Mouse (Mus musculus): Measurements from ENCODE around the gene Nlgn1. TPM values are rescaled to one million over a fixed set of nuclear protein-coding genes. Genes with fewer than 3 reads are reported as not detected.
A peak's percentile ranks its signal among the peaks of the same experiment; 100 is the strongest.

Nlgn1 gene
- polyA plus RNA-seq, 1 experiment from 2014 or later, result 27.5 TPM

DNA sequence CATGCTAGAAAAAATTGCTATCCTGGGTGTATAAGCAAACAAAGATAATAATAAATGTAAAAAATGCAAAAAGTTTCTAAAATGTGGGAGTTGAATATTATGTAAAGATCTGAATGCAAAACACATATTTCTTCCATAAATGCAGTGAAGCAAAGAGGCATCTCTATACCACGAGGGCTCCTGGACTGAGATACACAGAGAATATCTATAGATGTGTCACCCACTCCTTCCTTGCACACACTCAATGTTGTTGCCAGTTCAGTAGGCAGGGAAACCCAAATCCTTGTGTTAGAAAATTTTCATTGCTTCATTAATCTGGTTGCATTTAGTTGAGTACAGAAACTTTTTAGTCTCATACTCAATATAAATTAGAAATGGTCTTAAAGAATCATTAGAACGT, 364.7 kb downstream of the Nlgn1 start:
- no peak overlapping the region for H3K4me3 ChIP-seq (replicated peaks; ENCODE audit: low read length)
- H3K4me1 ChIP-seq (replicated peaks; ENCODE audit: control insufficient read depth, insufficient read depth, low read length), result no peaks in the 10 kb centered on the region
- no peaks in the 10 kb centered on the region for H3K36me3 ChIP-seq (replicated peaks; ENCODE audit: control insufficient read depth, insufficient read depth)
- no peaks in the 10 kb centered on the region for H3K27me3 ChIP-seq (ENCODE audit: control insufficient read depth, insufficient read depth, low read length)
- H3K27ac ChIP-seq, result no peak overlapping the region
- H3K9me3 ChIP-seq (ENCODE audit: control insufficient read depth, low read length), result no peaks in the 10 kb centered on the region
- DNase-seq (ENCODE audit: low spot score) (no peak), ATAC-seq (ENCODE audit: low FRiP score) (no peak)
- 86% methylated on average over 2 of the region's 2 CpGs for WGBS
- no peak overlapping the region for H3K9ac ChIP-seq
- H3K4me2 ChIP-seq (replicated peaks), result no peak overlapping the region

DNA sequence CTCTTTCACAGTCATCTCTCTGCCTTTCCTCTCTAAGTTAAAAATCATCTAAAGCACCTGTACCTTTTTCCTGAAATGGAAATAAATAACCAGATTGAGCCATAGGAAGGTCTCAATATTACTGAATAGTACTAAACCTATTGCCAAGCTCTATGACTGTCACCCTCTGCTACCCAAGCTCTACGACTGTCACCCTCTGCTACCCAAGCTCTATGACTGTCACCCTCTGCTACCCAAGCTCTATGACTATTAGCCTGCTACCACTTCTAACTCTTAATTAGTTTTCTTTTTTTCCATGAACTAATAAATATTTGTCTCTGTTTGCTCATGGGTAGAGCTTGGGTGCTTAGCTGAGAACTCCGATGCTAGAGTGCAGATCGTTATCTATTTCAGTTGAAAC, 368.0 kb downstream of the Nlgn1 start:
- Histone ChIP-seq H3K9me3 (ENCODE audit: control insufficient read depth, low read length) (no peaks in the 10 kb centered on the region), H3K9ac (no peak overlapping the region), H3K4me1 (replicated peaks; ENCODE audit: control insufficient read depth, insufficient read depth, low read length) (no peaks in the 10 kb centered on the region), H3K4me2 (replicated peaks) (no peak overlapping the region), H3K36me3 (replicated peaks; ENCODE audit: control insufficient read depth, insufficient read depth) (no peaks in the 10 kb centered on the region), H3K4me3 (replicated peaks; ENCODE audit: low read length) (no peak overlapping the region), H3K27ac (no peak overlapping the region), H3K27me3 (ENCODE audit: control insufficient read depth, insufficient read depth, low read length) (no peaks in the 10 kb centered on the region)
- ATAC-seq (ENCODE audit: low FRiP score), result no peak
- 72% methylated on average over 3 of the region's 3 CpGs for WGBS
- no peak for DNase-seq (ENCODE audit: low spot score)

DNA sequence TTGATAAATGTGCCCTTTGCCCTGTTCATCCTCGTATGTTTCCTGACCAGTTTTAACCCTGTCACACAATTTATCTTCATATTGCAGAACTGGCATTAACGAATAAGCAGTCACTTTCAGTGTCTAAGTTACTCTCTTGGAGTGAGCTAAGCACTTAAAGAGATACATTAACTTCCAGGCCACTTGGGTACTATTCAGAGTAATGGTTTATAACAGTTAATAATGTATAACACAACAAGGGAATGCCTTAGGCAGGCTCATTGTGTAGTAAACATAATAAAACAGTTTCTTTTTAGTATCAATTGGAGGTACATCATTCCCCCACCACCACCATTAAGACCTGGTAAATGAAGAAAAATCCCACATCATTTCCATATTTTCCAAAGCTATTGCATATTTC, 368.7 kb downstream of the Nlgn1 start:
- H3K27me3 ChIP-seq (ENCODE audit: control insufficient read depth, insufficient read depth, low read length), result no peaks in the 10 kb centered on the region
- peak; percentile 46; the same call in 1 of the 2 replicates for ATAC-seq (ENCODE audit: low FRiP score)
- no peak overlapping the region for H3K27ac ChIP-seq
- DNase-seq (ENCODE audit: low spot score), result no peak
- no peak overlapping the region for H3K4me2 ChIP-seq (replicated peaks)
- H3K4me3 ChIP-seq (replicated peaks; ENCODE audit: low read length), result no peak overlapping the region
- H3K9me3 ChIP-seq (ENCODE audit: control insufficient read depth, low read length), result no peaks in the 10 kb centered on the region
- H3K36me3 ChIP-seq (replicated peaks; ENCODE audit: control insufficient read depth, insufficient read depth), result no peaks in the 10 kb centered on the region
- H3K9ac ChIP-seq, result no peak overlapping the region
- no peaks in the 10 kb centered on the region for H3K4me1 ChIP-seq (replicated peaks; ENCODE audit: control insufficient read depth, insufficient read depth, low read length)
- WGBS, result 56% methylated on average over 2 of the region's 2 CpGs

DNA sequence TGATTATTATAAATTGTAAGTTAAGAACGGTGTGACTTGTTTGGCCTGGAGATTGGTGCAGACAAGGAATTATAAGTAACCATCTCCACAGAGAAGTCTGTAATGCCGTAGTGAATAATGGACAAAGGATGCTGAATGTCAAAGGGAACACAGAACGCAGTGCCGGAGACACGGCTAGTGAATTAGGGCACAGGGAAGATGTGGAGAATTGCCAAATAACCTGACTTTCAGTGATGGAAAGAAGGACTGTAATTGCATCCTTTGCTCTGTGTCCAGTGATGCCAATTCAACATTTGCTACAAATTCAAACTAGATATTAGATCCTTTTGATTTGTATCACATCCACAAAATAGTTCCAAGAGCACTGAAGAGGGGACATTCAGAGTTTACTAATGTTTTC, 415.7 kb downstream of the Nlgn1 start:
- Histone ChIP-seq H3K36me3 (replicated peaks; ENCODE audit: control insufficient read depth, insufficient read depth) (no peaks in the 10 kb centered on the region), H3K9ac (no peak overlapping the region), H3K4me2 (replicated peaks) (no peak overlapping the region), H3K4me3 (replicated peaks; ENCODE audit: low read length) (no peak overlapping the region), H3K27ac (no peak overlapping the region), H3K27me3 (ENCODE audit: control insufficient read depth, insufficient read depth, low read length) (no peaks in the 10 kb centered on the region), H3K4me1 (replicated peaks; ENCODE audit: control insufficient read depth, insufficient read depth, low read length) (0 out of 2 replicates have a peak, but pooled peaks cover 3% of the 10 kb centered on the region), H3K9me3 (ENCODE audit: control insufficient read depth, low read length) (no peaks in the 10 kb centered on the region)
- WGBS, result 55% methylated on average over 5 of the region's 5 CpGs
- DNase-seq (ENCODE audit: low spot score), result no peak
- no peak for ATAC-seq (ENCODE audit: low FRiP score)

DNA sequence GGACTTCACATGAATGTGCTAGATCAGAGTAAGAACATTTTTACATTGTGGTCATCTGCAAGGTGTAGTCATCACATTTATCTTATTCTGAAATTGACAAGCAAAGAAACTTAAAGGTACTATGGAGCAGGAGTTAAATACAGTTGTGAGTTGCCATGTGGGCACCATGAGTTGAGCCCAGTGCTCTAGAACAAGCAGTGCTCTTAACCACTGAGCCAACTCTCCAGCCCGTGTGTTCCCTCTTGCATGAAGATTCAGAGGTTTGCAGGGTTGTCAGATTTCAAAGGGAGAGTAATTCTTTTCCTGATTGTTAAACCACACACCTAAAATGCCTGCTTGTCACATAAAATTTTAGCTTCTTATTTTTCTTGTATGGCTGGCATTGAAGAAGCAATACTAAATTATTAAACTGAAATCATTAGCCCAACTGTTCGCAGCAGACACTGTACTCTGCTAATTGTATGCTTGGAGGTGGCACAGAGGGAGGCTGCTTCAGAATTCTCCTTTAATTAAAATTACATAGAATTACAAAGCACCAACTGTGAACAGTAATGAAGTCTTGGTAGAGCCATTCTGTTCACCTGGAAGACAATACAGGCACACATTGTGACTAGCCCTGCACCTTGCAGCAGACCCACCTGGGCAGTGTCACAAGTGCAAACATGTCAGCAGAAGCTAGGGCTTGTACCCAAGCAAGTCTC, 417.7 kb downstream of the Nlgn1 start:
- Histone ChIP-seq H3K27ac (no peak overlapping the region), H3K9ac (no peak overlapping the region), H3K27me3 (ENCODE audit: control insufficient read depth, insufficient read depth, low read length) (no peaks in the 10 kb centered on the region), H3K4me1 (replicated peaks; ENCODE audit: control insufficient read depth, insufficient read depth, low read length) (0 out of 2 replicates have a peak, but pooled peaks cover 3% of the 10 kb centered on the region), H3K36me3 (replicated peaks; ENCODE audit: control insufficient read depth, insufficient read depth) (no peaks in the 10 kb centered on the region), H3K4me3 (replicated peaks; ENCODE audit: low read length) (no peak overlapping the region), H3K9me3 (ENCODE audit: control insufficient read depth, low read length) (no peaks in the 10 kb centered on the region), H3K4me2 (replicated peaks) (no peak overlapping the region)
- WGBS, result 57% methylated on average over 2 of the region's 2 CpGs
- peak; percentile 76; the same call in 1 of the 2 replicates for ATAC-seq (ENCODE audit: low FRiP score)
- no peak for DNase-seq (ENCODE audit: low spot score)

DNA sequence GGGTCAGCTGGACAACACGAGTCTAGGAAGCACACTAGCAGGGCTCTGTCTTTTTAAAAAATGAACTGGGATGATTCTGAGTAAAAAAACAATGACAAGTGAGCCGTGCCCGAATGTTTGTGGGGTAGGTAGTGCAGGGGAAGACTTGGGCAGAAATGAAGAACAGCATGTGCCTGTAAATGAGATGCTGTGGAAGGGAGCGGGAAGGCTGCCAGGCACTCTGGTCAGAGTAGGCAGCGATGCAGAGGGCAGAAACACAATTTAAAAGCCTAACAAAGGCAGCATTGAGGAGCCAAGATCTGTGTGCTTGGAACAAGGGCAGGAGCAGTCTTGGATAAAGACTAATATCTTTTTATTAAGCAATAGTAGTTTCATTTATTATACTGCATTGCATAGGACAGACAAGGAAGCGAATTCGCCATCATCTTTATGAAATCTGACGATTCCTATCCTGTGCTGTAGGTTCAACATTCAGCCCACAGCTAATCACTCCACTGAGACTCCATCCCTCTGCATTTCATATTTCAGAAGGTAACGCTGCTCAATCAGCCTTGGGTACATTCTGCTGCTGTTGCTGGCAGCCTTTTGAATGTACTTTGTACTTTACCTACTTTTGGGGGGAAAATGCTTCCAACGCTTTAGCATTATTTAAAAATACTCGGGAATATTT, 429.0 kb downstream of the Nlgn1 start:
- DNase-seq (ENCODE audit: low spot score), result no peak
- Histone ChIP-seq H3K27me3 (ENCODE audit: control insufficient read depth, insufficient read depth, low read length) (no peaks in the 10 kb centered on the region), H3K36me3 (replicated peaks; ENCODE audit: control insufficient read depth, insufficient read depth) (no peaks in the 10 kb centered on the region), H3K4me2 (replicated peaks) (no peak overlapping the region), H3K9ac (no peak overlapping the region), H3K4me3 (replicated peaks; ENCODE audit: low read length) (no peak overlapping the region), H3K4me1 (replicated peaks; ENCODE audit: control insufficient read depth, insufficient read depth, low read length) (no peaks in the 10 kb centered on the region), H3K27ac (peak overlapping the region; percentile 28; the same call in 1 of the 2 replicates), H3K9me3 (ENCODE audit: control insufficient read depth, low read length) (peaks cover 21% of the 10 kb centered on the region)
- 72% methylated on average over 11 of the region's 11 CpGs for WGBS
- no peak; the same call in 1 of the 2 replicates for ATAC-seq (ENCODE audit: low FRiP score)

DNA sequence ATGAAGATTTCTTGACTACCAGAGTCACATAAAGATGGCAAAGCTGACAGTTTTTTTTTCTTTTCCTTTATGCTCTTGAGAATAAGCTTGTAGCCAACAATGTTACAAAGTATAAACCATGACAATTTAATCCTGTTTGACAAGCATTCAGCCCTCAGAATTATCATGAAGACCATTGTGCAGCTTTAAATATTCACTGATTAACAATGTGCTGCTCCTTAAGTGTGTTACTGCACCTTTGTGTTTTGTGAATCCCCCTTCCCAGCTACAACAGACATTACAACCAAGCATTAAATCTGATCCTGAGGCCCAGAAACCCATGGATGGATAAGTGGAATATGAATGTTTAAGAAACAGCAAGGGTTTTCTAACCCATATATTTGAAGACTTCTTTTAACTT, 434.8 kb downstream of the Nlgn1 start:
- Histone ChIP-seq H3K9ac (no peak overlapping the region), H3K4me2 (replicated peaks) (no peak overlapping the region), H3K36me3 (replicated peaks; ENCODE audit: control insufficient read depth, insufficient read depth) (no peaks in the 10 kb centered on the region), H3K27me3 (ENCODE audit: control insufficient read depth, insufficient read depth, low read length) (no peaks in the 10 kb centered on the region), H3K9me3 (ENCODE audit: control insufficient read depth, low read length) (peaks cover 19% of the 10 kb centered on the region), H3K27ac (no peak overlapping the region), H3K4me3 (replicated peaks; ENCODE audit: low read length) (no peak overlapping the region), H3K4me1 (replicated peaks; ENCODE audit: control insufficient read depth, insufficient read depth, low read length) (no peaks in the 10 kb centered on the region)
- ATAC-seq (ENCODE audit: low FRiP score) (no peak), DNase-seq (ENCODE audit: low spot score) (no peak)

DNA sequence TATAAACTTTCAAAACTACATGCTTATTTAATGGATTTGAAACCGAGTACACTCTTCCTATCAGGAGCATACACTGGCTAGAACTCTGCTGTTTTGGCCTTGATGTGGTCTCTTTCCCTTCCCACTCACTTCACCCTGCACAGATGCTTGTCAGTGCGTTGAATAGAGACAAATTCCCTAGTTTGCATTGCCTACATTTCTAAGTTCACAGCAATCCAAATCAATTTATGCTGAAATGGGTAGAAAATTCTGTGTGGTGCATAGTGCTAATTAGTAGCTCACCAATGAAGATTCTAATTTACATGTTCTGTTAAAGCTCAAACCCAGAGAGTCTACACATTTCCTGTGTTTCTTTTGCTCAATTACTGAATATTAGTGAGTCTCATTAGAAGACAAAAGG, 447.5 kb downstream of the Nlgn1 start:
- H3K4me2 ChIP-seq (replicated peaks), result no peak overlapping the region
- DNase-seq (ENCODE audit: low spot score) (no peak), ATAC-seq (ENCODE audit: low FRiP score) (no peak)
- no peaks in the 10 kb centered on the region for H3K36me3 ChIP-seq (replicated peaks; ENCODE audit: control insufficient read depth, insufficient read depth)
- no peak overlapping the region for H3K4me3 ChIP-seq (replicated peaks; ENCODE audit: low read length)
- 71% methylated on average over 2 of the region's 2 CpGs for WGBS
- H3K27ac ChIP-seq, result no peak overlapping the region
- no peaks in the 10 kb centered on the region for H3K9me3 ChIP-seq (ENCODE audit: control insufficient read depth, low read length)
- H3K9ac ChIP-seq, result no peak overlapping the region
- no peaks in the 10 kb centered on the region for H3K4me1 ChIP-seq (replicated peaks; ENCODE audit: control insufficient read depth, insufficient read depth, low read length)
- H3K27me3 ChIP-seq (ENCODE audit: control insufficient read depth, insufficient read depth, low read length), result no peaks in the 10 kb centered on the region

DNA sequence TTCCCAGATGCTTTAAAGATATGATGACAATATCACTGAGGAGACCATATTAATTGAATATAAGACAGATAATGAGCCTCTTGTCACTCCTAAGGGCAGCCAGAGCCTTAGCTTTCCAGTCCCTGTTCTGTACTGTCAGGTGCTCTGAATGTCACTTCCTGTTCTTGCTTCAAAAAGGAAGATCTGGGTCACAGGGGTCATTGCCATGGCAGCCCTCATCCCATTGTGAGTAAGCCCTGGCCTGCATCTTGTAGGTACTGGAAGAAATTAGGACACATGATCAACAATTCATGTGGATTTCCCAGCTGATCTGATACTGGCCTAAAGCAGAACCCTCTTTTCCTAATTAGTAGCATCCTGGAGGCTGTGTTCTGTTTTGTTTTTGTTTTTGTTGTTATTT, 463.1 kb downstream of the Nlgn1 start:
- Histone ChIP-seq H3K4me3 (replicated peaks; ENCODE audit: low read length) (no peak overlapping the region), H3K9me3 (ENCODE audit: control insufficient read depth, low read length) (no peaks in the 10 kb centered on the region), H3K9ac (no peak overlapping the region), H3K4me1 (replicated peaks; ENCODE audit: control insufficient read depth, insufficient read depth, low read length) (no peaks in the 10 kb centered on the region), H3K27ac (no peak overlapping the region), H3K4me2 (replicated peaks) (no peak overlapping the region), H3K27me3 (ENCODE audit: control insufficient read depth, insufficient read depth, low read length) (no peaks in the 10 kb centered on the region), H3K36me3 (replicated peaks; ENCODE audit: control insufficient read depth, insufficient read depth) (no peaks in the 10 kb centered on the region)
- ATAC-seq (ENCODE audit: low FRiP score) (no peak), DNase-seq (ENCODE audit: low spot score) (no peak)

All from hindbrain, embryonic 14.5 days (tissue).